Mouse (Mus musculus) heart, adult 8-10 months (tissue): ENCODE data around the gene Snx29. TPM values are rescaled to one million over a fixed set of nuclear protein-coding genes. Genes with fewer than 3 reads are reported as not detected.
"Not testable (repeated sequence)": the region's sequence is repeated elsewhere in the genome, so short reads cannot be mapped to it uniquely, and the experiment has no call there.

Source experiments
- DNase-seq: peaks from one replicate; pipeline ENCODE4 v3.0.0; 2022; ENCODE audit warnings: low spot score
- total RNA-seq, 4 experiments: library from RNA; stranded (reverse); gene quantifications; 2 replicates each; pipeline ENCODE4 v1.2.4; 2022

Snx29 gene
- total RNA-seq, 4 experiments from 2014 or later, result 9.4 to 12.3 (median 10.8) TPM

DNA sequence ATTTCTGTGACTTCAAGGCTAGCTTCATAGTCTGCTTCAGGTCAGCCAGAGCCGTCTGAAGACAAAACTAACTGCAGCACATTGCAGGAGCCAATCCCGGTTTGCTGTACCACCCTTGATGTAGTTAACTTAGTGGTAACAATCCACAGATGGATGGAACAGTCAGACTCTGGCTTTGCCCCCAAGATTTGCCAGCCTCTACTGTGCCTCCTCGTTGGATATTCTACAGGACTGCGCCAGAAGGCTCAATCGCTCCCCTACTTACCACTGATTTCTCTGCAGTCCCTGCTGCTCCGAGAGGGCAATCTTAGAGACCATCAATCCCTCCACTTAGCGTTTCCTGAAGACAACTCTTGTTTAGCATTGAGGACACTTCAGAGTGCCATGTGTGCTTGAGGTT lies 208.7 kb downstream of the Snx29 start:
- DNase-seq, result no peak

DNA sequence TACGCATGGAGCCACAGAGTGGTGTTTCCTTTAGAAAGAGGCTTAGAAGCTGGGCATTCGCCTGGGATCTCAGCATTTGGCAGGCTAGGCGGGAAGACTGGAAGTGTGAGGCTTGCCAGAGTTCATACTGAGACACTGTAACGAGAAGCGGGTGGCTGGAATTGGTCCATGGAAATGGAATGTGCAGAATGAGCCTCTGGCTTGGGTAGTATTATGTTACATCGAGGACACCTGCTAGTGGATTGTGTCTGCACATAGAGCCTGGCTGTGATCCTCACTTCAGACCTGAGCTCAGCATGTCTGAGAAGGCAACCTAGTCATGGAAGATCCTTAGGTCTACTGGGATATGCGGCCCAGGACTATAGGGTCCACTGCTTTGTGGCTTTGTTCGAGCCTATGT lies 209.9 kb downstream of the Snx29 start:
- DNase-seq, result peak; percentile 80

DNA sequence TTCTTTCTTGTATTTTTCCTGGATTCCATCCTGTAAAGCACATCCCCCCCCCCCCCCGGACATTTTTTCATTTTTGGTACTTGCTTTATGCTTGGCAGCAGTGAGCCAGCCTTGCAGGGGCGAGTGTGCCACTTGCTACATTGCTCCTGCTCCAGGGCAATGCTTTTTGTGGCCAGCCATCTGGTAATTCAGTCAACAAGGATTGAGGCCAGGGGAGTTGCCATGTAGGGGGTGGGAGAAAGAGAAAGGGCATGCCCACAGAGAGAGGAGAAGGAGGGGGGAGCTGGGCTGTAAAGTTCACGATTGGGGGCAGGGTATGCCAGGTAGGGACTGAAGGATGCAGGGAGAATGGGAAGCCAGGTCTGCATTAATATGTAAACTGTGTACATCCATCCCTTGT lies 210.7 kb downstream of the Snx29 start:
- DNase-seq, result no peak

DNA sequence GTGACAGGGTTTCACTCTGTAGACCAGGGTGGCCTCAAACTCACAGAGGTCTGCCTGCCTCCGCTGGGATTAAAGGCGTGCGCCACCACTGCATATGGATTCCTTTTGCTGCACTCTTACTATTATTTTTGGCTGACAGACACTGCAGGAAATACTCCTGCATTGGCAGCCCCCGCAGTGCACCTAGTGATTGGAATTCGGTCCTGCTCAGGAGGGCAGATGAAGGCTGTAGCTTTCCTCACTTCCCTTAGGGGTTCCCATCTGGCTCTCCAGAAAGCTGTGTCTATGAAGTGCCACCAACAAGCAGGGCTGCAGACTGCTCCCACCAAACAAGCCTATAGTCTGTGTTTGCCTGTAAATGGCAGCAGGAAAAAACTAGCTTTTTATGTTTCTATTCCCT lies 215.0 kb downstream of the Snx29 start:
- no peak for DNase-seq

DNA sequence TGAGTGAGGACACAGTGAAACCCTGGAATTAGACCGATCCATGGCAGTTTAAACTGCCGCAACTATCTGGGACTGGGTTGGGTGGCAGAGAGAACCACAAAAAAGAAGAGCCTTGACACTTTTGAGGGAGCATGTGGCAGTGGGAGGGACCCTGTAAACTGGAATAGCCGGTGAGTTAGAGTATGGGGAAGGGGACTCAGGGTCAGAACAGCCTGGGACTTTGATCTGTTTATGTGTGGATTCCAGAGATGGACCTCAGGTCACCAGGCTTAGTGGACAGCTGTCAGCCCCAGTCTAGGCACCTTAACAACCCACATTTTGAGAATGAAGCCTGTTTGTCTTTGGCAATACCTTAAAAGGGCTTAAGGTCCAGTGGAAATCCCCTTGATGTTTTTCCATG lies 215.5 kb downstream of the Snx29 start:
- no peak for DNase-seq

DNA sequence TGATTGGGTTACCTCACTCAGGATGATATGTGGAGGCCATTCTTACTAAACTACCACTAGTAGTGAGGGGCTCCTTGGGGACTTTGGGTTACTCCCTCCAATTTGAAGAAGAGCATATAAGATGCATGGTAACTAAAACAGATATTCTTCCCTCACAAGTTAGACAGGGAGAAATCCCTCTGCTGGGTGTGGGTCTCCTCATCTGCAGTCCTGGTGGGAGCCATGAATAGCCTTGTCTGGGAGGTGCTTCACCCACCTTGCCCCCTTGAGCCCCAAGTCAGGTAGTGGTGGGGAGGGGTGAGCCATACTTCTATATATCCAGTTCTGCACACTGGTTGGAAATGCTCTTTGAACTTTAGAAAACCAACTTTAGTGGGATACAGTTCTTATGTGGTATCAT lies 218.3 kb downstream of the Snx29 start:
- DNase-seq, result no peak

DNA sequence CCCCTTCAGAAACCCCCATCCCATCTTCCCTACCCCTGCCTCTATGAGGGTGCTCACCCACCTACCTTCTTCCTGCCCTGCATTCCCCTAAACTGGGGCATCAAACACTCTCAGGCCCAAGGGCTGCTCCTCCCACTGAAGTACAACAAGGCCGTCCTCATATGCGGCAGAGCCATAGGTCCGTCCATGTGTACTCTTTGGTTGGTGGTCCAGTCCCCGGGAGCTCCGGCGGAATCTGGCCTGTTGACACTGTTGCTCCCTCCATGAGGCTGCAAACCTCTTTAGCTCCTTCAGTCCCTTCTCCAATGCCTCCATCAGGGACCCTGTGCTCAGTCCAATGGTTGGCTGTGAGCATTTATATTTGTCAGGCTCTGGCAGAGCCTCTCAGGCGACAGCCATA lies 219.1 kb downstream of the Snx29 start:
- no peak for DNase-seq

DNA sequence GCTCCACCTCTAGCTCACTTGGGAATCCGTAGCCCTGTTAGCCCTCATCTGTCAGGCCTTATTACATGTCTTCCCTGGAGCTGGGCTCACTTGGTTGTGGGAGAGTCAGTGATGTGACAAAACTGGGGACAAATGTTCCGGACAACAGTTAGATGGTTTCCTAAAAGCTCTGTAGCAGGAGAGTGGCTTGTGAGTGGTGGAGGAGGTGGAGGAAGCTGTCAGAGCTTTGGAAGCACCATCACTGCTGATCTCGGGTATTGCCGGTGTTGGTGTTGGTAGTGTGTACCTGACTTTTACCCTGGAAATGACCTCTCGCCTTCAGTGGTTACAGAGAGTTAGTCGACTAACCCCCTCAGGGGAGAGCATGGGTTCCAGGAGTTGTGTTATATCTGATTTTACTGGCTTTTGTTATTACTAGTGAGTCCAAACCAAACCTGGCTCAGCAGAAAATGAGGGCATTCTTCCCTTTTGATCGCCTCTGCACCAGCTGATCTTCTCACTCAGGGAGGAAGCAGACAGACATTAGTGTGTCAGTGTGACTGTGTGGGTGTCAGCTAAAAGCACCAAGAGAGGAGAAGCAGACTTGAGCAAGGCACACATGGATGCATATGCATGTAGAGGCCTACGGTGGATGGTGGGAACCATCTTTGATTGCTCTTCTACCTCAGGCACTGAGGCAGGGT lies 227.5 kb downstream of the Snx29 start:
- DNase-seq, result no peak

DNA sequence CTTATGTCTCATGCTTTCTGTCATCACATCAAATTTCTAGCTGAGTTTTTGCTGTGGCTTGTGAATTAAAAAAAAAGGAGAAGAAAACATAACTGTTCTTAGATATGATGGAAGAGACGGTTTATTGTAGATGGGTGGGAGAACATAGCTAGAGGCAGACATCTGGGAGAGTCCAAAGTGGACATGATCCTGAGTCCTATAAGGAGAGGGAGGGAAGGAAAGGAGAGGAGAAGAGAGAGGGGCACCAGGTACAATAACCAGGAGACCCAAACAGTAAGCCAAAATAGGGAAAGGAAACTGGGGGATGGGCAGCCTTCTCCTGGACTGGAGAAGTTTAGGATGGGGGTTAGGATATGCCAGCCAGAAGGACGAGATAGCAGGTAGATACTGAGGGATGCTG lies 239.0 kb downstream of the Snx29 start:
- no peak for DNase-seq

DNA sequence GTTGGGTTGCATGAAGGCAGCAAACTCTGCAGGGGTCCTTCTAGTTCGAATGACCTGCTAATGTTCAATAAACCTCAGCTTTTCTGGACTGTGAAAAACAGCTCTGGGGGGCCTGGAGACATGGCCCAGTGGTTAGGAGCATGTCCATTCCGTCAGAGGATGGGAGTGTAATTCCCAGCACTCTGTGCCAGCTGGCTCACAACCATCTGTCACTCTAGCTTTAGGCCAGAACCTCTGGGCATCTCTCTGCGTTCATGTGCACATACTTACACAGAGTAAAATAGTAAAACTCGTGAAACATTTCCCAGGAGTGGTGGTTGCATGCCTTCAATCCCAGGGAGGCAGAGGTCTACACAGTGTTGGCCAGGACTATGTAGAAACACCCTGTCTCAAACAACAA lies 241.1 kb downstream of the Snx29 start:
- DNase-seq, result no peak

DNA sequence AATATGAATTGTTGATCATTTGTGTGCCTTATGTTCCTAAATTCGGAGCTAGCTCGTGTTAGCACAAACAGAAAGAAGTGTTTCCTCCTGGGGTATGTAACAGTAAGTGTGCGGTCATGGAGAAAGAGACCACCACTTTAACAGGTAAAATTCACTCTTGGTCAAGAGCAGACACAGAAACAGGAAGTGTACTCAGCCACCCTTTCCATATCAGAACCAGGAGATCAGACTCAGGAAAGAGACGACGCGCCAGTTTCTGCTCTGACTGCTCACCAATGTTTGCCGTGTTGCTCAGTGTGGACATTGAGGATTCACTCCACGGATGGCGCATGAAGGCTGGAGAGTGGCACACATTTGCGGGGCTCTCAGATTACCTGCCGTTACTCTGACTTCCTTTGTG lies 242.4 kb downstream of the Snx29 start:
- DNase-seq, result no peak

DNA sequence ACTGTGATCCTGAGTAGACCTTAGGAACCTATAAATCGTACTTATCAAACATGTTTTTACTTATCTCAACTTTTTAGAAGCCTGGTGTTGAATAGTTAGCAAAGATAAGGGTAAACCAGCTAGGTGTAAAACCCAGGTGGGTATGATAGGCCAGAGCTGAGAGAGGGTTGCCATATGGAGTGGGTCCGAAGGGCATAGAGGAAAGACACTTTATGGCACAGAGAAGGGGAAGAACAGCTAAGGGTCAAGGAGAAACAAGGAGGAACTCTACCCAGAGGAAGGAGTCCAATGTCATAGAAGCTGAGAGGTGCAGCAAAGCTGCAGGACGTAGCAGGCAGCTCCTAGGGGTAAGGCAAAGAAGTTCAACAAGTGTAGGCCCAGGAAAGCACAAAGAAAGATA lies 244.9 kb downstream of the Snx29 start:
- no peak for DNase-seq

DNA sequence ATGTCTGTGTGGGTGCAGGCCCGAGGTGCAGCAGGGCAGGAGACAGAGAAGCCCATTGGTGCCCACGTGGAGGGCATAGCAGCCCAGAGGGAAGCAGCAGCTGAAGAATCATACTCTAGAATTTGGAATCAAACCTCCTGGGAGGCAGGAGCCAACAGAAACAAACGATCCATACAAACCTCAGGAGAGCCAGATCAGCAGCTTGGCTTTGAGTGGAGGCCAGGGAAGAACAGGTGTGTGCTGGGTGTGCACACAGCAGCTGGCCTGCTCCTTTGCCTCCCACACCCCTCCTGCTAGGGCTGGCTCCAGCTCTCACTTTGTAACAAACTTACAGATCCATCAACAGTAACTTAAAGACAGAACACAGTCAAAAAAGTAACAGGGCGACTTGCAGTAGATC lies 245.4 kb downstream of the Snx29 start:
- no peak for DNase-seq

DNA sequence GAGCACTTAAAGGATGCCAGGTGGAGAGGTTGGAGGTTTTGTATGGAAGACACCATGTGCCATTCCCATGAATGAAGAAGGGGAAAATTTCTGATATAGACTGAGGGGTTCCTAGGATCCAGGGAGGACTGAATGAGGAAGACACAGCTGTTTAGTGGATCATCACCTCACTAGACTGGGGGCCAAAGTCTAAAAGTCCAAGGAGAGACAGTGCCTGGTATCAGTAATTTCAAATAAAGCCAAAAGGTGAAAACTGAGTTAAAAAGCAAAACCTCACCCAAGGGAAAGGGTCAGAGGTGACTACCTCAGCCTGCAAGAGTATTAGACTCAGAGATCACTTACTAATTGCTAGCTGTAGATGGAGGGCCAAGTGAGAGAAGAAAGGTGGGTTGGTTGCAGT lies 245.9 kb downstream of the Snx29 start:
- no peak for DNase-seq

DNA sequence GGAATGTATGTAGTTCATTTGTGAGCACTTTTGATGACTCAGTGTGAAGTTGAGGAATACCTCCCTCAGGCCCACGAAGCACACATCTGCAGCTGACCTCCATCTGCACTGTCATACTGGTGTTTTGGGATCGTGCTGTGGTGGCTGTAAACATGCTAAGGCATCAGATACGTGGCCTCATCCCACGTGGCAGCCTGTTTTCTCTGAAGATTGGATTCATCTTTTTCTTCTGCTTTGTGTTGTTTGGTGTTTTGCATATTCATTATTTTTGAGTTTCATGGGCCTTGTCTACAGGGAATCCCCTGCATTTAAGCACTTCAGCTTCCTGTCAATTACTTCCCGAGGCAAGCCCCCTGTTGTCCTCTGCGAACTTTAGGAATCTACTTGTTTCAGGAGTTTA lies 246.4 kb downstream of the Snx29 start:
- no peak for DNase-seq

DNA sequence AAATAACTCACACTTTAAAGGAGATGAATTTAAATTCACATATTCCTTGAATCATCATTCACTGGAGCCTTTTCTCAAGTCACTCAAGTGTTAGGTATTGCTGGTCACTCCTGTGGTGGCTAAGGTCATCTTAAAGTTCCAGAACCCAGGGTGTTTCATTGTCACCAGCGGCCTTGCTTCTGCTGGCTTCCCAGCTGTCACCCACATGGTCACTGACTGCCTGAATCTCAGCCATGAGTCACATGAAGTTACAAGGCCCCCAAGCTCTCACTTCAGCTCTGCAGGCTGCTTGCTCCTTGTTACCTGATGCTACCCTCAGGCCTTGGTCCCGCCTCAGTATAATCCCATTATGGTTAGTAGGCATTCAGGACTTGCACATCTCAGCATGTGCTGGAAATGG lies 247.4 kb downstream of the Snx29 start:
- no peak for DNase-seq

DNA sequence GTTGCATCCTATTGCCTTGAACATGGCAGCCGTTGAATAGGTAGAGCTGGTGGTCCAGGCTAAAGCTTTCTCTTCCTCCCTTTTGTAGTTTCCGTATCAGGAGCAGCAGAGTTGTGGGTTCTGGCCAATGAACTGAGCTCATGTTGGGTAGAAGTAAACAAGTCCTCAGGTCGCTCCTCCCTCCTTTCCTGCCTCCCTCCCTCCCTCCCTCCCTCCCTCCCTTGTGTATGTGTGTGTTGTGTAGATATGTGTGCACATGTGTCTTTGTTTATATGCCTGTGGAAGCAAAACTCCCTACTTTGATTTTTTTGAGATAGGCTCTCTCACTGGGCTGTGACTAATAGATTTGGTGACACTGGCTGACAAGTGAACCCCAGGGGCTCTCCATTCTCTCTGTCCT lies 251.8 kb downstream of the Snx29 start:
- DNase-seq, result no peak

DNA sequence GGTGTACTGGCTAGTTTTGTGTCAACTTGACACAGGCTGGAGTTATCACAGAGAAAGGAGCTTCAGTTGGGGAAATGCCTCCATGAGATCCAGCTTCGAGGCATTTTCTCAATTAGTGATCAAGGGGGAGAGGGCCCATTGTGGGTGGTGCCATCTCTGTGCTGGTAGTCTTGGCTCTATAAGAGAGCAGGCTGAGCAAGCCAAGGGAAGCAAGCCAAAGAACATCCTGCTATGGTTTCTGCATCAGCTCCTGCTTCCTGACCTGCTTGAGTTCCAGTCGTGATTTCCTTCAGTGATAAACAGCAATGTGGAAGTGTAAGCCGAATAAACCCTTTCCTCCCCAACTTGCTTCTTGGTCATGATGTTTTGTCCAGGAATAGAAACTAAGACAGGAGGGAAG lies 253.0 kb downstream of the Snx29 start:
- not testable (repeated sequence) for DNase-seq

DNA sequence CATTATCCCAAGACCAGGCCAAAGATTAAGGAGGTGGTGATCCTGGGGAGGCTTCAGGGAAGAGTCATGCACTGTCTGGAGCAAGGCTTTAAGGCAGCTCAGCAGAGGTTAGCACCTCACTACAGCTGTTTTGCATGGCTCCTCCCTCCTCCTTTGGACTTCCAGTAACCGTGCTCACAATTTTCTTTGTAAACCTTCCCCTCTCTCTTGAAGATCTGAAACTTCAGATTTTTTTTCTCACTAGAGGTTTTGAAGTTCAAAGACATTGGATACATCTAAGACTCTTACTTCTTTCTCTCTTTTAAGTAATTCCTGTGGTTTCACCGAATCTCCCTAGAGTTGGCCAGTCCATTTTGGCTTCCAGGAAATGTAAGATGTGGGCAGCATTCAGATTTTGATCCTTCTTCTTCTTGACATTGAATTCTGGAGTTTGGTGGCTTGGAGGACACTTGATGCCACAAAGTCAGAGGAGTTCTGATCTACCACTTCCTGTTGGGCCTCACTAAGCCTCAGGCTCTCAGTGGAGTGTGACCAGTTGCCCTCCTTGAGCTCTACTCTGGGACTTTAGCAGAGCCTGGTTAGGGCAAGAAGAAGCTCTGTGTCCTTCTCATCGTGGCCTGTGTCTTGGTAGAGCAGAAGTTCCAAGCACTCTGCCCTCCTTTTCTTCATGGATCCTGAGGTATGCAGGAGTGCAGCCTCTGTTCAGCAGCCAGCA lies 255.0 kb downstream of the Snx29 start:
- DNase-seq, result no peak

DNA sequence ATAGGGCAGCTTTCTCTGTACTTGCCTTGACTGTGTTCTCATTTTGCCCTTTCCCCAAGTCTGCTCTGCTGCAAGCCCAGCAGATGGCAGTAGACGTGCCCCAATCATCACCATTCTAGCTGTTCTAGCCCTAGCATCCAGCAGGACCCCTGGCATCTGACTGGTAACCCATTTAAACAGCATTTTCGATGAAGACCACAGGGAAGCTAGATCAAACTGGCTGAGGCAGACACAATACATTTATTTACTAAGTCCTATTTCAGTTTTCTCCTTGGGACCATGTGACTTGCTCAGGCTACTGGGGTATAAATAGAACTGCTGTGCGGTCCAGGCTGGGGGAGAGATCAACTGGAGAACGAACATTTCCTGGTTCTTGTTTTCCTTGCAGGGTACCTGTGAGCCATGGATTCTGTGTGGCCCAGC lies 257.0 kb downstream of the Snx29 start:
- DNase-seq, result peak; percentile 30

DNA sequence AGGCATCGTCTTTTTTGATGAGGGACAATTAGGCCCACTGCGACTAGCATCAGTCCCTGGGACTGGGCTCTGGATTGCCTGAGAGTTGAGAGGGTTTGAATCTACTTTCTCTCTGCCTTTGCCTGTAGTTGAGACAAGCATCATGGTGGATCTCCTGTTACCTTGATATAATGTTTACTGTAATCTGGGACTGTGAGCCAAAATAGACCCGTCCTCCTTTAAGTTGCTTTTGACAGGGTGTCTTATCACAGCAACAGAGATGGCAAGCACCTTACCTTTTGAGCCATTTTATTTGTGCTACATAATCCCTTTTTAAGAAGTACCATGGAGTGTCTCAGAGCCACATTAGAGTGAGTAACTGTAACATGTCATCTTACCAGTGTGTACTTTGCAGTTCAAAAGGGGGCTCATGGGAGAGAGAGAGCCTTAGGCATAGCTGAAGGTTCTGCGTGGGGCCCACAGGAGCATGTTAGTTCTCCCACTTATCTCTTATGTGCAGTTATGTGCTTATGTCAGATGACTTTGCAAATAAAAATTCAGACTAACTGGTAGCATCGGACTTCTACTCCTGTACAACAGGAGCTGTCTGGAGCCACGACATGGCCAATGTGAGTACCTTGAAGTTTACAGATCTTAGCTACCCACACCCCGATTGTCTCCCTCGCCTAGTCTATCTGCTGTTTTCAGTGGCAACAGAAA lies 261.4 kb downstream of the Snx29 start:
- no peak for DNase-seq

DNA sequence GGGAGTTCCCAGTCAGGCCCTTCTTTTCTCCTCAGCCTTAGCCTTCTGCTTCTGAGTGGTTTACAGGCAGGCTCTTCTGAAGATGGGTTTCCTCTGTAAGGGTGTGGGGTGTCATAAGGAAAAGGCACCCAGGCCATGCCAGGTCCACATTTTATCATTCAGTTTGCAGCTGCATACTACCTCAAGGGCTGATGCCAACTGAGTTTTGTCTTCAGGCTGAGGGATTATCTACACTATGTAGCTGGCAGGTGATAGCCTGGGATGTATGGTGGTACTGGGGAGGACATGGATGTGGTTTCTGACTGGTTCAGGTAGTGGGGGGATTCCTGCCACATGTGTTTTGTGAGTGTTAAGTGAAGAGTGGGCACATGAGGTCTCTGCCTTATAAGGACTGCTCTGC lies 266.0 kb downstream of the Snx29 start:
- DNase-seq, result no peak

DNA sequence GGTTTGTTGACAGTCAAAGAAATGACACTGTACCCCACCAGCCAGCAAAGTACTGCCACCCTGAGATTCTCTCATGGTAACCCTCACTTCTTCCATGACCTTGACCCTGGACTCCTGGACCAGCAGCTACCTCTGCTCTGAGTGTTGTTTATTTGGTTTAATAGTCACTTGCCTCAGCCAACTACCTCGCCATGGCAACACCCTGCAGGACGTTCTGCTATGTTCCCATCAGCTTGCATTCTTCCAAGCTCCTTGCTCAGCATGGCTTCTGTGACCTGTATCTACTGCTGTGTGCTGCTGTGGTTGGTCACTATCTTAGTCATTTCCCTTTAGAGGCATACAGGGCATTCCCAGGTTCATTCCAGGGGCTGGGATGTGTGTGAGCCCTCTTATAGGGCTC lies 266.6 kb downstream of the Snx29 start:
- no peak for DNase-seq
